Mouse (Mus musculus) kidney, postnatal 0 days (tissue): ENCODE measurements at regions not wholly inside any gene's neighbourhood (a gene's known extent, or its start where the extent isn't known, plus 50 kb on each side); places are given as distances from the start of the nearest gene placed in this dataset.
A peak's percentile ranks its signal among the peaks of the same experiment; 100 is the strongest.

ENCODE experiments used
- ATAC-seq: fragments of 200-750 bp; cut with Nextera tagmentation; replicated peaks from 2 replicates; pipeline ENCODE4 v1.8.0; 2017; ENCODE audit warnings: low read depth, moderate number of reproducible peaks, moderate TSS enrichment, moderate library complexity; ENCODE audit not compliant: low FRiP score
- DNase-seq: peaks from one replicate; pipeline ENCODE4 v3.0.0-alpha.2; 2016; ENCODE audit warnings: low spot score
- H3K27ac ChIP-seq: fragments of 300-500 bp; sonication (generic); 2 replicates; pipeline ENCODE4 v1.5.1; 2014; ENCODE audit warnings: mild to moderate bottlenecking
- H3K27me3 ChIP-seq: fragments of 300-500 bp; sonication (generic); 2 replicates; pipeline ENCODE4 v1.6.1; 2014; ENCODE audit warnings: low read length, mixed read lengths; ENCODE audit not compliant: insufficient read depth
- H3K36me3 ChIP-seq: fragments of 300-500 bp; sonication (generic); 2 replicates; pipeline ENCODE4 v1.6.1; 2014; ENCODE audit warnings: low read length, mixed read lengths; ENCODE audit not compliant: insufficient read depth
- H3K4me1 ChIP-seq: fragments of 300-500 bp; sonication (generic); replicated peaks from 2 replicates; pipeline ENCODE4 v1.6.1; 2014; ENCODE audit warnings: antibody characterized with exemption, low read length, mixed read lengths; ENCODE audit not compliant: insufficient read depth
- H3K4me2 ChIP-seq: fragments of 300-500 bp; sonication (generic); 2 replicates; pipeline ENCODE4 v1.6.1; 2014; ENCODE audit warnings: mild to moderate bottlenecking, low read length, moderate library complexity, mixed read lengths
- H3K4me3 ChIP-seq: fragments of 300-500 bp; sonication (generic); replicated peaks from 2 replicates; pipeline ENCODE4 v1.5.1; 2014; ENCODE audit warnings: low read depth, low read length
- H3K9ac ChIP-seq: fragments of 300-500 bp; sonication (generic); 2 replicates; pipeline ENCODE4 v1.6.1; 2014; ENCODE audit warnings: low read depth, low read length
- H3K9me3 ChIP-seq: fragments of 300-500 bp; sonication (generic); replicated peaks from 2 replicates; pipeline ENCODE4 v1.6.1; 2016; ENCODE audit warnings: low read length, inconsistent platforms, mixed read lengths
- CTCF ChIP-seq: IDR thresholded peaks from 2 replicates; pipeline ENCODE4 v1.5.1; 2016; ENCODE audit warnings: antibody characterized with exemption, low read depth, mild to moderate bottlenecking, moderate library complexity
- WGBS: fragments of 180-500 bp; shearing (Covaris S2); extraction: QIAGEN DNeasy Blood & Tissue Kit; methylation state at CpG from one replicate; pipeline ENCODE4 v1.1.7; 2014; 5-methylcytosine and 5-hydroxymethylcytosine counted together

DNA sequence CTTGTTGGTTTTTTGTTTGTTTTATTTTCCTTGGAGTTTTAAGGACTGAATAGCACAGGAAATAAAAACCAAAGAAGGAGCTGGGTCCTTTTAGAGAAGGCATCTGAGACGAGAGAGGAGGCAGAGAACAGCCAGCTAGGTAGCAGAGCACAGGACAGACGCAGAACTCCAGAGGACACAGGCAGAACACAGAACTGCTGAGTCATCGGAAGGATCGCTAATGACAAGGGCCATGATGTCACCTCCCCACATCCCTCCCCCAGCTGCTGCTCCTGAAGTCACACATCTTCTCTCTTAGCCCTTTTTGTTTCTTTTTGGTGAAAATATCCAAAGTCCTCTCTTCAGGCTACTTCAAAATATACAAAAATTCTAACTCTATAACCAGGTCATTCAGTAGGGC is 338.7 kb downstream of the Nkx6-1 start:
- H3K9ac ChIP-seq = no peak overlapping the region
- no peak for DNase-seq
- no peaks in the 10 kb centered on the region for H3K9me3 ChIP-seq
- no peak overlapping the region for H3K27ac ChIP-seq
- no peak for TF ChIP-seq CTCF
- H3K4me3 ChIP-seq = no peak overlapping the region
- peaks cover 8% of the 10 kb centered on the region; the same call in 1 of the 2 replicates for H3K27me3 ChIP-seq
- H3K36me3 ChIP-seq = no peaks in the 10 kb centered on the region
- peaks cover 3% of the 10 kb centered on the region; the same call in 1 of the 2 replicates for H3K4me1 ChIP-seq
- no peak overlapping the region for H3K4me2 ChIP-seq
- no peak for ATAC-seq
- WGBS = 54% methylated on average over 4 of the region's 4 CpGs

DNA sequence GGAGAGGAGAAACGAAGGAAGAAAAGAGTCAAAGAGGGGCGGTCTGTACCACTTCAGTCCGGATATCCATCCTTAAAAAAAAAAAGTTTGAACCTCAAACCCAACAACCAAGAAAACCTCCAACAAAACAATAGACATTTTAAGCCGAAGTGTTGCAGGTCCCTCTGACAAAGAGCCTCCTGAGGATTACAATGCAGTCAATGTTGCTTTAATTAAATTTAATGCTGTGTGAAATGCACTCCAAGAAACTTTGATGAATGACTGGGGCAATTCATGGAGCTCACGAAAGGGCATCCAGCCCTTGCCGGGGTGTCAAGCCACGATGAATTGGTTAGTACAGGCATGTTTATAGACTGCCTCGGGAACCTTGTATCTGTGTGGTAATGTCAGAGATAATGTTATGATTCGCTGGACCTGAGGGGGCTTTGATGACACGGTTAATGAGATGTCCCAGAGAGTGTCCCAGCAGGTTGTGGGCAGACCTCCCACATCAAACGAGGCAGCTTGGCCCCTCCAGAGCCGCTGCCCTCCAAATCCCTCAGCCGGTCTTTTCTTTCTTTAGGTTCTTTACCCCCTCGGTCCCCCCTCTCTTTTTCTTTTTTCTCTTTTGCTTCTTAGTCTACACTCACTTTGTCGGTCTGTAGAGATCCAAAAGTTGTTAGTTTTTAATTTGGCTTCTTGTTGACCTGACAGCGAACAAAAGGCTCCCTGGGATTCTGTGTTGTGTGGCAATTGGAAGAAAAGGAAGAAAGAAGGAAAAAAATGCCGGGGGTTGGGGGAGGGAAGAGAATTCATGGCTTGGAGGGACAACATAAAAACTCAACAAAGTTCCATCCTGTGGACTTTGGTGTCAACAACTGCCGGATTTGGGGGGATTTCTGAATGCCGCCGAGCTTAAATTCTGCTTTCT is 341.5 kb downstream of the Nkx6-1 start:
- Histone ChIP-seq H3K4me2 (peak overlapping the region; percentile 30; the same call in 1 of the 2 replicates), H3K9me3 (no peaks in the 10 kb centered on the region)
- 7% methylated on average over 20 of the region's 20 CpGs for WGBS

DNA sequence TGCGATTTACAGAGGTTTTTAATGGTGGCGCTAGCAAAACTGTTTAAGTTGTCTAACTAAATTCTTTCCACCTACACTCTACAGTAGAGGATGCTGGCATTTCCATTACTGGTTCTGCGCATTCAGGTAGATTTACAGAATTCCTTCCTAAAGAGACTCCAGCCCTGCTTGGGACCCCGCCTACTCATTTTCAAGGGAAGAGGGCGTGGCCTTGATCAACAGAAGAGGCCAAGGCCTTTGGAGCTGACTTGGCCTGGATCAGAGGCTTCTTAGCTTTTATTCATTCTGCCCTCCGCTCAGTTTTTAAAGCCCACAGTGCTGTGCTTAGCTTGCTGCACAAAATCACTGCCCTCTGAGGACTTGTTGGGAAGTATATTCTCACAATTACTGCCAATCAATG is 364.8 kb downstream of the Nkx6-1 start:
- Histone ChIP-seq H3K36me3 (no peaks in the 10 kb centered on the region), H3K4me1 (no peaks in the 10 kb centered on the region), H3K9ac (no peak overlapping the region), H3K9me3 (no peaks in the 10 kb centered on the region), H3K4me3 (no peak overlapping the region), H3K27ac (no peak overlapping the region), H3K4me2 (no peak overlapping the region), H3K27me3 (no peaks in the 10 kb centered on the region)
- TF ChIP-seq CTCF = no peak
- DNase-seq = no peak
- ATAC-seq = no peak
- WGBS = 88% methylated on average over 6 of the region's 6 CpGs

More for the DNA sequence above, 341.5 kb downstream of the Nkx6-1 start:
- TF ChIP-seq CTCF = no peak
- no peak overlapping the region for H3K4me3 ChIP-seq
- H3K9ac ChIP-seq = no peak overlapping the region
- ATAC-seq (no peak), DNase-seq (peak; percentile 69)
- H3K27me3 ChIP-seq = peaks cover 8% of the 10 kb centered on the region; the same call in 1 of the 2 replicates
- no peak overlapping the region for H3K27ac ChIP-seq
- H3K4me1 ChIP-seq = peaks cover 3% of the 10 kb centered on the region; the same call in 1 of the 2 replicates
- H3K36me3 ChIP-seq = no peaks in the 10 kb centered on the region

DNA sequence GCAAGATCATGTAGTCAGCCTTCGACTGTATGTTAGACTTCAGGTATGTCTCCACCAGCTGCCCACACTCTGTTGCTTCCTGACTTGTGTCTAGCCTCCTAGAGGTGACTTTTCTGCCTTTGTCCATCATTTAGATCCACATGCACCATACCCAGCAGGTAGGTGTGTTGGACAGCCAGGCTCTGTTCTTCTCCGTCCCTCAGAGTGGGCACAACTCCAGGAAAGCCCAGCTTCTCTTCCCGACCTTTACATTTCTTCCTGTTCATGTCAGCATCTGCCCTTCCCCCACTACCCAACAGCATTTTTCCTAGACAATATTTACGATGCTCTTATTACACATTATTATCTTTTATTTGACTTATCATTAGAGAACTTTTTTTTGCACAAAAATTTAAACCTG is 366.4 kb downstream of the Nkx6-1 start:
- 65% methylated on average over 4 of the region's 4 CpGs for WGBS
- no peak overlapping the region for H3K4me3 ChIP-seq

DNA sequence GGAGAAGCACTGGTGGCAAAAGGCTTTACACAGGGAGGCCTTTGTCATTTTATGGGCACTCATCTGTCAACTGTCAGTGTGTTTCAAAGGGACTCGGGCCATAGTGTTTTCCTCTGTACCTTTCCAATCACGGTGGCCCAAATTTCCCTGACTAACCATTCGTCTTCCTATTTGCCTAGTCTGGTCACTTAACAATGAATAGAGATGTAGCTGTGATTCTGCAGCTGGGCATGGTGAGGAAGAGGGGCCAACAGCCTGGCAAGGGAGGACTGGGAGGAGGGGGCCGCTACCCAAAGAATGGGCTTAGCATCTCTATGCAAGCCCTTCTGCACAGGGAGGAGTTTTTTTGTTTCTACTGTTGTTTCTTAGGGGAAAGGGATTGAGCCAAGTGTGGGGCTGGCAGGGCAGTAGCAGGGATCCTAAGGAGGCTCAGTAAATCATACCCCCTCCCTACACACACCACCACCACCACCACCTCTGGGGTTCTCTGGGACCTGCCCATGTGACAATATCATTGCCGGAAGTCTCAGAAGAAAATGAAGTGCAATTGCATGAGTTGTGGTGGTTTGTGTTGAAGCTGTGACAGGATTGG is 367.2 kb downstream of the Nkx6-1 start:
- DNase-seq (no peak), ATAC-seq (no peak)
- no peak overlapping the region for H3K4me3 ChIP-seq
- WGBS = 34% methylated on average over 5 of the region's 5 CpGs
- H3K4me1 ChIP-seq = no peaks in the 10 kb centered on the region
- H3K36me3 ChIP-seq = no peaks in the 10 kb centered on the region
- no peak overlapping the region for H3K27ac ChIP-seq
- no peak overlapping the region for H3K9ac ChIP-seq
- H3K9me3 ChIP-seq = no peaks in the 10 kb centered on the region
- no peak for TF ChIP-seq CTCF
- no peak overlapping the region for H3K4me2 ChIP-seq
- H3K27me3 ChIP-seq = no peaks in the 10 kb centered on the region

More for the DNA sequence above, 366.4 kb downstream of the Nkx6-1 start:
- no peak overlapping the region for H3K9ac ChIP-seq
- H3K27me3 ChIP-seq = no peaks in the 10 kb centered on the region
- no peak for TF ChIP-seq CTCF
- no peaks in the 10 kb centered on the region for H3K9me3 ChIP-seq
- H3K4me1 ChIP-seq = no peaks in the 10 kb centered on the region
- H3K36me3 ChIP-seq = no peaks in the 10 kb centered on the region
- H3K4me2 ChIP-seq = no peak overlapping the region
- DNase-seq = no peak
- no peak overlapping the region for H3K27ac ChIP-seq
- ATAC-seq = no peak

DNA sequence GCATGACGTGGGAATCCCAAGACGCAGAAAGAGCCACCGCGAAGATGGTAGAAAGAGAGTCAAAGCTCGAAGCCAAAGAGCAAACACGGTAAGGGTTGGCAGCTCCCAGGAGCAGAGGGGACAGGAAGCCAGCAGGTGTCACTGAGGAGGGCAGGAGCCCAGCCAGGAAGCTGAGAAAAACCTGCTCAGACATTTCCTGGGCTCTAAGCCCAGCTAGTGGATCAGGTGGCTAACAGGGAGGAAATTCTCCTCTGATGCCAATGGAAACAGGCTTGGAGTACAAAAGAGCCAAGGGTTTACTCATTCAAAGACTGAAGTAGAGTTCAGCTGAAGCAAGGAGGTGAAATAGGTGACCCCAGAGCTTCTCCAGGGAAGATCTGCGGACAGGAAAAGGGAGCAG is 368.9 kb downstream of the Nkx6-1 start:
- H3K36me3 ChIP-seq = no peaks in the 10 kb centered on the region
- H3K4me1 ChIP-seq = no peaks in the 10 kb centered on the region
- DNase-seq (peak; percentile 12), ATAC-seq (no peak)
- H3K27me3 ChIP-seq = no peaks in the 10 kb centered on the region
- no peak overlapping the region for H3K27ac ChIP-seq
- H3K4me2 ChIP-seq = no peak overlapping the region
- peak; percentile 23; the same call in 1 of the 2 replicates for TF ChIP-seq CTCF
- H3K4me3 ChIP-seq = no peak overlapping the region
- no peaks in the 10 kb centered on the region for H3K9me3 ChIP-seq
- WGBS = 58% methylated on average over 7 of the region's 7 CpGs
- no peak overlapping the region for H3K9ac ChIP-seq
